Mouse (Mus musculus) forebrain, embryonic 11.5 days (tissue): ENCODE data around the gene H2-DMb2. TPM values are rescaled to one million over a fixed set of nuclear protein-coding genes. Genes with fewer than 3 reads are reported as not detected.
A peak's percentile ranks its signal among the peaks of the same experiment; 100 is the strongest.

ENCODE experiments used
- ATAC-seq: fragments of 200-750 bp; cut with Nextera tagmentation; replicated peaks from 2 replicates; pipeline ENCODE4 v1.8.0; 2017; ENCODE audit warnings: moderate TSS enrichment; ENCODE audit not compliant: low FRiP score
- DNase-seq: peaks from one replicate; pipeline ENCODE4 v3.0.0-alpha.2; 2017; ENCODE audit warnings: low spot score
- H3K27ac ChIP-seq: fragments of 300-500 bp; sonication (generic); 2 replicates; pipeline ENCODE4 v1.5.1; 2014; ENCODE audit warnings: low read depth, low read length
- H3K27me3 ChIP-seq: fragments of 300-500 bp; sonication (generic); 2 replicates; pipeline ENCODE4 v1.6.1; 2014; ENCODE audit warnings: mild to moderate bottlenecking, low read length, mixed read lengths; ENCODE audit not compliant: control insufficient read depth, insufficient read depth
- H3K36me3 ChIP-seq: fragments of 300-500 bp; sonication (generic); 2 replicates; pipeline ENCODE4 v1.6.1; 2014; ENCODE audit warnings: mild to moderate bottlenecking, low read length, moderate library complexity, mixed read lengths; ENCODE audit not compliant: control insufficient read depth, insufficient read depth
- H3K4me1 ChIP-seq: fragments of 300-500 bp; sonication (generic); replicated peaks from 2 replicates; pipeline ENCODE4 v1.6.1; 2014; ENCODE audit warnings: low read length, mixed read lengths; ENCODE audit not compliant: control insufficient read depth, insufficient read depth
- H3K4me2 ChIP-seq: fragments of 300-500 bp; sonication (generic); 2 replicates; pipeline ENCODE4 v1.6.1; 2014; ENCODE audit warnings: low read depth, mild to moderate bottlenecking, low read length, moderate library complexity, mixed read lengths; ENCODE audit not compliant: severe bottlenecking
- H3K4me3 ChIP-seq: fragments of 300-500 bp; sonication (generic); 2 replicates; pipeline ENCODE4 v1.5.1; 2014; ENCODE audit warnings: low read depth, low read length
- H3K9ac ChIP-seq: fragments of 300-500 bp; sonication (generic); 2 replicates; pipeline ENCODE4 v1.6.1; 2014; ENCODE audit warnings: low read length
- H3K9me3 ChIP-seq: fragments of 300-500 bp; sonication (generic); 2 replicates; pipeline ENCODE4 v1.6.1; 2016; ENCODE audit warnings: low read length, mixed read lengths; ENCODE audit not compliant: control insufficient read depth
- WGBS: fragments of 180-500 bp; shearing (Covaris S2); extraction: QIAGEN DNeasy Blood & Tissue Kit; methylation state at CpG from one replicate; pipeline ENCODE4 v1.1.7; 2014; 5-methylcytosine and 5-hydroxymethylcytosine counted together
- polyA plus RNA-seq: library from polyadenylated mRNA; unstranded; fragments of >200 nt; fragmentation: Nextera tagmentation; extraction: Ambion mirVana; gene quantifications from 2 replicates; pipeline ENCODE4 v1.2.1, GENCODE M21; 2014

Gene H2-DMb2
- polyA plus RNA-seq, 1 experiment from 2014 or later, result 0.15 TPM

- Histone ChIP-seq H3K4me3 (no peak overlapping the region), H3K9me3 (no peaks in the 10 kb centered on the region), H3K4me2 (no peak overlapping the region), H3K9ac (no peak overlapping the region), H3K36me3 (peaks cover 46% of the 10 kb centered on the region), H3K4me1 (peaks cover 14% of the 10 kb centered on the region; the same call in 1 of the 2 replicates), H3K27me3 (no peaks in the 10 kb centered on the region), H3K27ac (no peak overlapping the region)
- DNase-seq (no peak), ATAC-seq (no peak)
- WGBS, result 96% methylated on average over 7 of the region's 7 CpGs
Measured at GRCm38 (mm10) chr17:34114114-34114513, 29.0 kb upstream of the H2-DMb2 start.

GRCm38 (mm10) chr17:34116736-34117370, 26.3 kb upstream of the H2-DMb2 start:
- H3K4me3 ChIP-seq, result peak overlapping the region; percentile 100
- peak overlapping the region; percentile 95 for H3K4me2 ChIP-seq
- peak overlapping the region; percentile 100 for H3K9ac ChIP-seq
- H3K27ac ChIP-seq, result no peak overlapping the region
- 42% methylated on average over 7 of the region's 7 CpGs for WGBS
- ATAC-seq, result no peak
- no peaks in the 10 kb centered on the region for H3K27me3 ChIP-seq
- no peak for DNase-seq
- H3K9me3 ChIP-seq, result no peaks in the 10 kb centered on the region
- H3K36me3 ChIP-seq, result peaks cover 45% of the 10 kb centered on the region
- peaks cover 10% of the 10 kb centered on the region; the same call in 1 of the 2 replicates for H3K4me1 ChIP-seq

- H3K4me1 ChIP-seq, result peaks cover 10% of the 10 kb centered on the region; the same call in 1 of the 2 replicates
- ATAC-seq, result no peak
- no peak overlapping the region for H3K27ac ChIP-seq
- H3K9ac ChIP-seq, result peak overlapping the region; percentile 100
- peaks cover 38% of the 10 kb centered on the region for H3K36me3 ChIP-seq
- 4% methylated on average over 5 of the region's 5 CpGs for WGBS
- H3K4me2 ChIP-seq, result peak overlapping the region; percentile 95
- H3K9me3 ChIP-seq, result no peaks in the 10 kb centered on the region
- peak overlapping the region; percentile 100 for H3K4me3 ChIP-seq
- no peaks in the 10 kb centered on the region for H3K27me3 ChIP-seq
- no peak for DNase-seq
Measured at GRCm38 (mm10) chr17:34117421-34118112, 25.5 kb upstream of the H2-DMb2 start.

- H3K4me2 ChIP-seq, result peak overlapping the region; percentile 95
- peaks cover 30% of the 10 kb centered on the region for H3K36me3 ChIP-seq
- H3K9ac ChIP-seq, result peak overlapping the region; percentile 100
- H3K27ac ChIP-seq, result peak overlapping the region; percentile 100
- H3K9me3 ChIP-seq, result no peaks in the 10 kb centered on the region
- ATAC-seq (no peak), DNase-seq (peak; percentile 79)
- WGBS, result under 1% methylated on average over 67 of the region's 67 CpGs
- peaks cover 12% of the 10 kb centered on the region; the same call in 1 of the 2 replicates for H3K4me1 ChIP-seq
- peak overlapping the region; percentile 100 for H3K4me3 ChIP-seq
- no peaks in the 10 kb centered on the region for H3K27me3 ChIP-seq
Measured at GRCm38 (mm10) chr17:34118113-34118872, 24.8 kb upstream of the H2-DMb2 start.

- no peaks in the 10 kb centered on the region for H3K9me3 ChIP-seq
- peak overlapping the region; percentile 100 for H3K4me3 ChIP-seq
- DNase-seq, result no peak
- peaks cover 25% of the 10 kb centered on the region for H3K36me3 ChIP-seq
- peak overlapping the region; percentile 100 for H3K27ac ChIP-seq
- H3K4me1 ChIP-seq, result peaks cover 16% of the 10 kb centered on the region; the same call in 1 of the 2 replicates
- peak overlapping the region; percentile 100 for H3K9ac ChIP-seq
- H3K27me3 ChIP-seq, result no peaks in the 10 kb centered on the region
- WGBS, result 0% methylated on average over 37 of the region's 38 CpGs
- no peak for ATAC-seq
- H3K4me2 ChIP-seq, result peak overlapping the region; percentile 95
Measured at GRCm38 (mm10) chr17:34118873-34119248, 24.2 kb upstream of the H2-DMb2 start.

GRCm38 (mm10) chr17:34119249-34120179, 23.6 kb upstream of the H2-DMb2 start, which contains the start of gene H2-DMa:
TSS of gene H2-DMa (plus strand) at chr17:34119541.
- under 1% methylated on average over 95 of the region's 96 CpGs for WGBS

GRCm38 (mm10) chr17:34120180-34120723, 22.9 kb upstream of the H2-DMb2 start:
- Histone ChIP-seq H3K4me3 (peak overlapping the region; percentile 100), H3K4me1 (peaks cover 16% of the 10 kb centered on the region; the same call in 1 of the 2 replicates), H3K36me3 (peaks cover 14% of the 10 kb centered on the region), H3K27me3 (no peaks in the 10 kb centered on the region), H3K4me2 (peak overlapping the region; percentile 95), H3K27ac (peak overlapping the region; percentile 100), H3K9ac (peak overlapping the region; percentile 100), H3K9me3 (no peaks in the 10 kb centered on the region)
- DNase-seq (peak; percentile 94), ATAC-seq (peak; percentile 19; the same call in 1 of the 2 replicates)
- under 1% methylated on average over 41 of the region's 42 CpGs for WGBS

More at GRCm38 (mm10) chr17:34119249-34120179, 23.6 kb upstream of the H2-DMb2 start, which contains the start of gene H2-DMa:
- ATAC-seq, result peak; percentile 68
- Histone ChIP-seq H3K9ac (peak within 1 kb of the TSS; percentile 100), H3K27ac (peak within 1 kb of the TSS; percentile 100), H3K9me3 (no peaks in the 10 kb centered on the region), H3K4me2 (peak within 1 kb of the TSS; percentile 95), H3K4me1 (peaks cover 16% of the 10 kb centered on the region; the same call in 1 of the 2 replicates), H3K36me3 (peaks cover 21% of the 10 kb centered on the region), H3K4me3 (peak within 1 kb of the TSS; percentile 100), H3K27me3 (no peaks in the 10 kb centered on the region)
- DNase-seq, result peak; percentile 99
